Mouse (Mus musculus) G1E (cell line): ENCODE data around the gene Rin3. TPM values are rescaled to one million over a fixed set of nuclear protein-coding genes. Genes with fewer than 3 reads are reported as not detected.

ENCODE experiments used
- ATAC-seq: 2 replicates; pipeline ENCODE4 v1.8.0; 2016; ENCODE audit warnings: mild to moderate bottlenecking; ENCODE audit not compliant: insufficient number of reproducible peaks, poor library complexity, low FRiP score, severe bottlenecking; ENCODE audit errors: extremely low read depth
- DNase-seq: peaks from one replicate; pipeline ENCODE4 v3.0.0; 2012; ENCODE audit warnings: low spot score
- H3K27me3 ChIP-seq: 2 replicates; pipeline ENCODE4 v1.6.1; 2012; ENCODE audit warnings: mild to moderate bottlenecking, low read length, inconsistent platforms; ENCODE audit not compliant: insufficient read depth
- H3K36me3 ChIP-seq: replicated peaks from 2 replicates; pipeline ENCODE3; 2012; ENCODE audit warnings: mild to moderate bottlenecking, inconsistent platforms
- H3K4me1 ChIP-seq: 2 replicates; pipeline ENCODE4 v1.6.1; 2012; ENCODE audit warnings: low read depth, low read length, inconsistent platforms, mixed read lengths; ENCODE audit not compliant: insufficient read depth
- H3K4me3 ChIP-seq: 2 replicates; pipeline ENCODE4 v1.5.1; 2012; ENCODE audit warnings: low read depth, mild to moderate bottlenecking, inconsistent platforms, low read length, moderate library complexity, mixed read lengths
- H3K9me3 ChIP-seq: replicated peaks from 2 replicates; pipeline ENCODE4 v1.6.1; 2012; ENCODE audit warnings: inconsistent platforms
- CTCF ChIP-seq: IDR thresholded peaks from 2 replicates; pipeline ENCODE4 v1.5.1; 2012; ENCODE audit warnings: low read depth, low read length, inconsistent platforms, mixed read lengths
- GATA1 ChIP-seq: IDR thresholded peaks from 2 replicates; pipeline ENCODE4 v1.6.1; 2012; ENCODE audit warnings: borderline replicate concordance, low read length, inconsistent platforms, mixed read lengths
- GATA2 ChIP-seq: IDR thresholded peaks from 2 replicates; pipeline ENCODE4 v1.6.1; 2012; ENCODE audit warnings: low read depth, low read length, inconsistent platforms, borderline replicate concordance
- POLR2AphosphoS5 ChIP-seq: IDR thresholded peaks from 2 replicates; pipeline ENCODE4 v1.6.1; 2012; ENCODE audit warnings: low read depth, low read length, inconsistent platforms; ENCODE audit not compliant: insufficient replicate concordance
- TAL1 ChIP-seq: conservative IDR thresholded peaks from 2 replicates; pipeline ENCODE4 v1.6.1; 2012; ENCODE audit warnings: low read depth, low read length, inconsistent platforms, mixed read lengths
- polyA plus RNA-seq: library from polyadenylated mRNA; stranded (reverse); fragments of >175 nt; gene quantifications from 2 replicates; pipeline ENCODE4 v1.2.3, GENCODE M21; 2012
- total RNA-seq, 2 experiments: library from RNA; stranded (forward) in 1 of 2; stranded (reverse) in 1 of 2; fragments of 200-1000 nt in 1 of 2; fragments of >200 nt in 1 of 2; fragmentation: Nextera tagmentation in 1 of 2; gene quantifications; 2 replicates each; pipeline ENCODE4 v1.2.3; 2014 to 2017

The Rin3 gene
- total and polyA plus RNA-seq, 3 experiments = 3.4 to 5.2 (median 4.2) TPM

DNA sequence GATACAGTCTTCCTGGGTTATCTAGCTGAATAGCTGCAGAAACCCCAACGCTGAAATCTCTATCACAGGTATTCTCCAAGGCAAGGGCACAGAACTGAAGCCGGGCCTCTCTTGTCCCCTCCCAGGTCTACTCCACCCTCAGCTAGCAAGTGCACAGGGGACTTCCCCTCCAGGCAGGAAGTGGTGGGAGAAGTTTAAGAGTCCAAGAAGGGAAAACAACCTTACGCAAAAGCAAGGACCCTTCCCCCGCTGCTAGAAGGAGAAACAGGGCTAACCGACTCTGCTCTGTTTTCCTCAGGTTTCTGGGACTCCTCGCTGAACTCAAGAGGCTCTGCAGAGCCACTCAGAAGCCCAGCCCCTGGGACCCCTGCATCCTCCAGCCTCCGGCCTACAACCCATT is 85.2 kb downstream of the Rin3 start:
- TF ChIP-seq POLR2AphosphoS5 = no peak
- TF ChIP-seq GATA2 = no peak
- no peak for TF ChIP-seq GATA1
- no peak for TF ChIP-seq TAL1
- TF ChIP-seq CTCF = no peak
- peaks cover 4% of the 10 kb centered on the region; the same call in 1 of the 2 replicates for H3K4me1 ChIP-seq
- no peaks in the 10 kb centered on the region for H3K9me3 ChIP-seq
- no peak overlapping the region for H3K4me3 ChIP-seq
- ATAC-seq (no peak), DNase-seq (no peak)
- no peaks in the 10 kb centered on the region for H3K36me3 ChIP-seq
- no peaks in the 10 kb centered on the region for H3K27me3 ChIP-seq

DNA sequence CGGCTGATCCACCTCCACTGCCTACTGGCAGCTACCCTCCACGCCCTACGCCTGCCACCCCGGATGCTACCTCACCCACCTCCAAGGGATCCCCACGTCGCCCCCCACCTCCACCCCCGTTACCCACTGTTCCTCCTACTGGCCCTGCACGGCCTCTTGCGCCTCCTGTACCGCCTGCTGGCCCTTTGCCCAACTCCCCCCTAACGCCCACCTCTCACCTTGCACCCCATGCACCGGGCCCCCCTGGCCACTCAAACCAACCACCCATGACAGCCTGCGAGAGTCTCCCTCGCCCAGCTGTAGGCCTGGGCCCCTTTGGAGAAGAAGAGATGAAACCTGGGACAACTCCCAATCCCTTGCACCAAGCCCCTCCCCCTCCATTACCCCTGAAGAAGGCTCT is 85.7 kb downstream of the Rin3 start:
- H3K4me3 ChIP-seq = no peak overlapping the region
- DNase-seq (no peak), ATAC-seq (no peak)

DNA sequence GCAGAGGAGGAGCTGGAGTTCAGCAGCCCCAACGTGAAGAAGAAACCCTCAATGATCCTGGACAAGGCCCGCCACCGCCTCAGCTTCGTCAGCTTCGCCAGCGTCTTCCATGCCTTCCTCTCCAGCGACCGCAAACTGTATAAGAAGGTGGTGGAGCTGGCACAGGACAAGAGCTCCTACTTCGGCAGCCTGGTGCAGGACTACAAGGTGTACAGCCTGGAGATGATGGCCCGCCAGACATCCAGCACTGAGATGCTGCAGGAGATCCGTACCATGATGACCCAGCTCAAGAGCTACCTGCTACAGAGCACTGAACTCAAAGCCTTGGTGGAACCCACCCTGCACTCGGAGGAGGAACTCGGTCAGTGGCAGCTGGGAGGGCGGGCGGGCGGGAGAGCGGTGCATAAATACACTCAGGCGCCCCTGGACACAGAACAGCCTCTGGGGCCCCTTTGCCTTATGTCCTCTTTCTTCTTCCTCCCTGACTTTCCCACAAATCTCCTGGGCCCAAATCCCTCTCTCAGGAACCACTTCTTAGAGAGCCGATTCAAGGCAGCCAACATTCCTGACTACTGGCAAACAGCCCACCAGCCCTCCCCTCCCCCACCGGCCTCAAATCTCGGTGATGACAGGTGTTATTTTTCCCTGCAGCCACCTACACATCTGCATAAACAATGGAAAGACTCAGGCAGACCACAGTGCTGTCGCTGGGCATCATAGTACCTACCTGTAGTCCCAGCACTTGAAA is 86.8 kb downstream of the Rin3 start:
- peaks cover 6% of the 10 kb centered on the region; the same call in 1 of the 2 replicates for H3K27me3 ChIP-seq
- H3K4me3 ChIP-seq = no peak overlapping the region
- peaks cover 4% of the 10 kb centered on the region; the same call in 1 of the 2 replicates for H3K4me1 ChIP-seq
- no peaks in the 10 kb centered on the region for H3K9me3 ChIP-seq
- DNase-seq (no peak), ATAC-seq (no peak)
- no peak for TF ChIP-seq POLR2AphosphoS5
- no peak for TF ChIP-seq CTCF
- TF ChIP-seq TAL1 = no peak
- TF ChIP-seq GATA2 = no peak
- TF ChIP-seq GATA1 = no peak
- no peaks in the 10 kb centered on the region for H3K36me3 ChIP-seq

More for the DNA sequence above, 85.7 kb downstream of the Rin3 start:
- H3K36me3 ChIP-seq = no peaks in the 10 kb centered on the region
- no peak for TF ChIP-seq GATA1
- TF ChIP-seq GATA2 = no peak
- no peak for TF ChIP-seq TAL1
- TF ChIP-seq CTCF = no peak
- peaks cover 3% of the 10 kb centered on the region; the same call in 1 of the 2 replicates for H3K27me3 ChIP-seq
- no peaks in the 10 kb centered on the region for H3K9me3 ChIP-seq
- peaks cover 4% of the 10 kb centered on the region; the same call in 1 of the 2 replicates for H3K4me1 ChIP-seq

DNA sequence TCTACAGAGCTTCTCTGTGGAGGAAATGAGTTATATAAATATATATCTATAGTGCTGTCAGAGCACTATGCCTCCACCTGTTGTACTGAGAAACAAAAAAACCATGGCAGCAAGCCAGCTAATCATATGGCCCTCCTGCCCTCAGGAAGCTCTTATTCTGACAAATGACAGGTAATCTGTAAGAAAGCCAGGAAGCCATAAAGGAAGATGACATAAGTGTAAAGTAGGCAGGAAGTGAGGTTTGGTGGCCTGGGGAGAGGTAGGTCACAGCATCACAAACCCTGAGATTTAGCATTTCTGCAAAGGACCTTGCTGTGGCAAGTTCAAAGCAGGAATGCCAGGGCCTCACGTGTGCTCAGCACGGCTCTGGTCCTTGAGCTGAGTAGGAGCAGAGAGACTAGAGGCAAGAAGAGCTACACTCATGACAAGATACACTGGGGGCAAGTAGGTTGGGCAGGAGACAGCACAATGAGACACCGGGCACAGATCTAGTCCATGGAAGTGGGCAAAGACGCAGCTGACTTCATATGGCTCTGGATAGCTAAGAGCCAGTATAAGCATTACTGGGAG is 88.2 kb downstream of the Rin3 start:
- H3K4me1 ChIP-seq = no peaks in the 10 kb centered on the region
- no peaks in the 10 kb centered on the region for H3K9me3 ChIP-seq
- DNase-seq (no peak), ATAC-seq (no peak)
- peaks cover 6% of the 10 kb centered on the region; the same call in 1 of the 2 replicates for H3K27me3 ChIP-seq
- no peaks in the 10 kb centered on the region for H3K36me3 ChIP-seq
- H3K4me3 ChIP-seq = no peak overlapping the region
- no peak for TF ChIP-seq POLR2AphosphoS5
- TF ChIP-seq GATA2 = no peak
- no peak for TF ChIP-seq CTCF
- no peak for TF ChIP-seq GATA1
- TF ChIP-seq TAL1 = no peak

DNA sequence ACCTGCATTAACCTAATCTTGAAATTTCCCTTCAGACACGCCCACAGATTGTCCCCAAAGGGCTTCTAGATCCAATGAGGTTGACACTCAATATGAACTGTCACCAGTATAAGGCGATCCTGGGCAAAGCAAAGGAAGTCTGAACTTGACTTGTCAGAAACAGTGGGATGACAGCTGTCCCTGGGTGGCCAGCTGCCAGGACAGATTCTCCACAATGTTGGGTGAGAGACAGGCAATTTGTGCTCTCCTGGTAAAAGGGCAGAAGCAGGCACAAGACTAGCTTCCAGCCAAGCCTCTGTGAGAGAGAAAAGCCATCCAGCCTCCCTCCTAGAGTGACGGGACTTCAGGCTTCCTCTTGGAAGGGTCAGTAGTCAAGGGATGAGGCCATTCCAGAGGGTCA is 89.5 kb downstream of the Rin3 start:
- H3K4me3 ChIP-seq = no peak overlapping the region
- peaks cover 6% of the 10 kb centered on the region; the same call in 1 of the 2 replicates for H3K27me3 ChIP-seq
- H3K9me3 ChIP-seq = no peaks in the 10 kb centered on the region
- H3K4me1 ChIP-seq = no peaks in the 10 kb centered on the region
- DNase-seq (no peak), ATAC-seq (no peak)
- TF ChIP-seq TAL1 (no peak), POLR2AphosphoS5 (no peak), CTCF (no peak), GATA2 (no peak), GATA1 (no peak)
- no peaks in the 10 kb centered on the region for H3K36me3 ChIP-seq

DNA sequence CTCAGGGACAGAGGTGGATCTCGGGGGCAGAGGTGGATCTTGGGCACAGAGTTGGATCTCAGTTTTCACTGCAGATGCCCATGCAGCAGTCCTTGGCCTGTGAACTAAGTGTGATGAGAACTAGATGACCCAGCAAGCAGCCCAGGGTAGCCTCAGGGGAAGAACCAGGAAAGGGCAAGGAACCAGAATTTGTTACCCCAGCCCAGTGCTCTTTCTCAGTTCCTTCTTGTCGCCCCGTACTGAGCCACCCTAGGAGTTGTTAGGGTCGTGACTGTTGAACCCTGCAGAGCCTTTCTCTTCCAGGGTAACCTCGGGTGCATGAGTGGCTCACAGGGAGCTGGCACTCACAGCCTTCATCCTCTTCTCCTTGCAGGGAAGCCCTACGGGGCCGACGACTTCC is 99.3 kb downstream of the Rin3 start:
- Histone ChIP-seq H3K27me3 (peaks cover 21% of the 10 kb centered on the region), H3K4me3 (no peak overlapping the region), H3K36me3 (no peaks in the 10 kb centered on the region), H3K9me3 (no peaks in the 10 kb centered on the region), H3K4me1 (no peaks in the 10 kb centered on the region)
- DNase-seq (no peak), ATAC-seq (no peak)
- no peak for TF ChIP-seq CTCF
- TF ChIP-seq GATA2 = no peak
- no peak for TF ChIP-seq TAL1
- TF ChIP-seq GATA1 = no peak
- no peak for TF ChIP-seq POLR2AphosphoS5
